Mouse (Mus musculus): Measurements from ENCODE around the gene Rab3c. TPM values are rescaled to one million over a fixed set of nuclear protein-coding genes. Genes with fewer than 3 reads are reported as not detected.

Gene Rab3c
- polyA plus RNA-seq, 1 experiment from 2014 or later: 0.47 TPM

GRCm38 (mm10) chr13:110168570-110168969 lies 112.2 kb downstream of the Rab3c start:
- 72% methylated on average over 4 of the region's 4 CpGs for WGBS
- no peaks in the 10 kb centered on the region for H3K4me1 ChIP-seq (ENCODE audit: control insufficient read depth, insufficient read depth, low read length)
- H3K36me3 ChIP-seq (ENCODE audit: control insufficient read depth, insufficient read depth): no peaks in the 10 kb centered on the region
- no peak overlapping the region for H3K4me2 ChIP-seq (ENCODE audit: low read depth, low read length)
- H3K4me3 ChIP-seq (ENCODE audit: low read length): no peak overlapping the region
- H3K27me3 ChIP-seq (ENCODE audit: control insufficient read depth, insufficient read depth, low read length): no peaks in the 10 kb centered on the region
- H3K9me3 ChIP-seq (replicated peaks; ENCODE audit: control insufficient read depth, low read length): no peaks in the 10 kb centered on the region
- ATAC-seq (replicated peaks; ENCODE audit: extremely low read depth, insufficient read depth, low FRiP score): no peak
- no peak overlapping the region for H3K27ac ChIP-seq (ENCODE audit: low read length)
- no peak overlapping the region for H3K9ac ChIP-seq (ENCODE audit: low read length)

GRCm38 (mm10) chr13:110166622-110167330 lies 114.0 kb downstream of the Rab3c start:
- H3K27ac ChIP-seq (ENCODE audit: low read length): no peak overlapping the region
- H3K4me3 ChIP-seq (ENCODE audit: low read length): no peak overlapping the region
- no peaks in the 10 kb centered on the region for H3K27me3 ChIP-seq (ENCODE audit: control insufficient read depth, insufficient read depth, low read length)
- H3K9me3 ChIP-seq (replicated peaks; ENCODE audit: control insufficient read depth, low read length): no peaks in the 10 kb centered on the region
- no peaks in the 10 kb centered on the region for H3K36me3 ChIP-seq (ENCODE audit: control insufficient read depth, insufficient read depth)
- H3K9ac ChIP-seq (ENCODE audit: low read length): no peak overlapping the region
- 80% methylated on average over 3 of the region's 3 CpGs for WGBS
- no peak for ATAC-seq (replicated peaks; ENCODE audit: extremely low read depth, insufficient read depth, low FRiP score)
- no peaks in the 10 kb centered on the region for H3K4me1 ChIP-seq (ENCODE audit: control insufficient read depth, insufficient read depth, low read length)
- H3K4me2 ChIP-seq (ENCODE audit: low read depth, low read length): no peak overlapping the region

- 62% methylated on average over 4 of the region's 4 CpGs for WGBS
- no peak overlapping the region for H3K27ac ChIP-seq (ENCODE audit: low read length)
- ATAC-seq (replicated peaks; ENCODE audit: extremely low read depth, insufficient read depth, low FRiP score): no peak
- H3K9ac ChIP-seq (ENCODE audit: low read length): no peak overlapping the region
- no peaks in the 10 kb centered on the region for H3K4me1 ChIP-seq (ENCODE audit: control insufficient read depth, insufficient read depth, low read length)
- H3K9me3 ChIP-seq (replicated peaks; ENCODE audit: control insufficient read depth, low read length): no peaks in the 10 kb centered on the region
- no peak overlapping the region for H3K4me2 ChIP-seq (ENCODE audit: low read depth, low read length)
- H3K27me3 ChIP-seq (ENCODE audit: control insufficient read depth, insufficient read depth, low read length): no peaks in the 10 kb centered on the region
- no peaks in the 10 kb centered on the region for H3K36me3 ChIP-seq (ENCODE audit: control insufficient read depth, insufficient read depth)
- no peak overlapping the region for H3K4me3 ChIP-seq (ENCODE audit: low read length)
Observed at GRCm38 (mm10) chr13:110159980-110160379, 120.8 kb downstream of the Rab3c start.

GRCm38 (mm10) chr13:110158588-110159519 lies 121.9 kb downstream of the Rab3c start:
- no peak for ATAC-seq (replicated peaks; ENCODE audit: extremely low read depth, insufficient read depth, low FRiP score)
- Histone ChIP-seq H3K9me3 (replicated peaks; ENCODE audit: control insufficient read depth, low read length) (no peaks in the 10 kb centered on the region), H3K27me3 (ENCODE audit: control insufficient read depth, insufficient read depth, low read length) (no peaks in the 10 kb centered on the region), H3K9ac (ENCODE audit: low read length) (no peak overlapping the region), H3K36me3 (ENCODE audit: control insufficient read depth, insufficient read depth) (no peaks in the 10 kb centered on the region), H3K4me3 (ENCODE audit: low read length) (no peak overlapping the region), H3K4me1 (ENCODE audit: control insufficient read depth, insufficient read depth, low read length) (no peaks in the 10 kb centered on the region), H3K27ac (ENCODE audit: low read length) (no peak overlapping the region), H3K4me2 (ENCODE audit: low read depth, low read length) (no peak overlapping the region)
- WGBS: 81% methylated on average over 7 of the region's 7 CpGs

GRCm38 (mm10) chr13:110145545-110145944 lies 135.3 kb downstream of the Rab3c start:
- no peak for ATAC-seq (replicated peaks; ENCODE audit: extremely low read depth, insufficient read depth, low FRiP score)
- H3K9me3 ChIP-seq (replicated peaks; ENCODE audit: control insufficient read depth, low read length): no peaks in the 10 kb centered on the region
- 45% methylated on average over 3 of the region's 3 CpGs for WGBS

GRCm38 (mm10) chr13:110145019-110145418 lies 135.8 kb downstream of the Rab3c start:
- H3K4me2 ChIP-seq (ENCODE audit: low read depth, low read length): no peak overlapping the region
- no peak overlapping the region for H3K9ac ChIP-seq (ENCODE audit: low read length)
- H3K27ac ChIP-seq (ENCODE audit: low read length): no peak overlapping the region
- no peak overlapping the region for H3K4me3 ChIP-seq (ENCODE audit: low read length)
- H3K9me3 ChIP-seq (replicated peaks; ENCODE audit: control insufficient read depth, low read length): no peaks in the 10 kb centered on the region
- H3K4me1 ChIP-seq (ENCODE audit: control insufficient read depth, insufficient read depth, low read length): no peaks in the 10 kb centered on the region
- no peaks in the 10 kb centered on the region for H3K27me3 ChIP-seq (ENCODE audit: control insufficient read depth, insufficient read depth, low read length)
- ATAC-seq (replicated peaks; ENCODE audit: extremely low read depth, insufficient read depth, low FRiP score): no peak
- WGBS: 55% methylated on average over 8 of the region's 8 CpGs
- no peaks in the 10 kb centered on the region for H3K36me3 ChIP-seq (ENCODE audit: control insufficient read depth, insufficient read depth)

More at GRCm38 (mm10) chr13:110145545-110145944, 135.3 kb downstream of the Rab3c start:
- H3K27me3 ChIP-seq (ENCODE audit: control insufficient read depth, insufficient read depth, low read length): no peaks in the 10 kb centered on the region
- H3K4me3 ChIP-seq (ENCODE audit: low read length): no peak overlapping the region
- H3K9ac ChIP-seq (ENCODE audit: low read length): no peak overlapping the region
- H3K27ac ChIP-seq (ENCODE audit: low read length): no peak overlapping the region
- H3K36me3 ChIP-seq (ENCODE audit: control insufficient read depth, insufficient read depth): no peaks in the 10 kb centered on the region
- H3K4me2 ChIP-seq (ENCODE audit: low read depth, low read length): no peak overlapping the region
- no peaks in the 10 kb centered on the region for H3K4me1 ChIP-seq (ENCODE audit: control insufficient read depth, insufficient read depth, low read length)

- Histone ChIP-seq H3K4me1 (ENCODE audit: control insufficient read depth, insufficient read depth, low read length) (no peaks in the 10 kb centered on the region), H3K36me3 (ENCODE audit: control insufficient read depth, insufficient read depth) (no peaks in the 10 kb centered on the region), H3K27ac (ENCODE audit: low read length) (no peak overlapping the region), H3K4me3 (ENCODE audit: low read length) (no peak overlapping the region), H3K27me3 (ENCODE audit: control insufficient read depth, insufficient read depth, low read length) (no peaks in the 10 kb centered on the region), H3K9ac (ENCODE audit: low read length) (no peak overlapping the region), H3K4me2 (ENCODE audit: low read depth, low read length) (no peak overlapping the region), H3K9me3 (replicated peaks; ENCODE audit: control insufficient read depth, low read length) (no peaks in the 10 kb centered on the region)
- no peak for ATAC-seq (replicated peaks; ENCODE audit: extremely low read depth, insufficient read depth, low FRiP score)
- WGBS: 56% methylated on average over 5 of the region's 5 CpGs
Observed at GRCm38 (mm10) chr13:110139339-110139738, 141.5 kb downstream of the Rab3c start.

- Histone ChIP-seq H3K27ac (ENCODE audit: low read length) (no peak overlapping the region), H3K9ac (ENCODE audit: low read length) (no peak overlapping the region), H3K4me3 (ENCODE audit: low read length) (no peak overlapping the region), H3K4me2 (ENCODE audit: low read depth, low read length) (no peak overlapping the region), H3K9me3 (replicated peaks; ENCODE audit: control insufficient read depth, low read length) (no peaks in the 10 kb centered on the region), H3K27me3 (ENCODE audit: control insufficient read depth, insufficient read depth, low read length) (no peaks in the 10 kb centered on the region), H3K4me1 (ENCODE audit: control insufficient read depth, insufficient read depth, low read length) (no peaks in the 10 kb centered on the region), H3K36me3 (ENCODE audit: control insufficient read depth, insufficient read depth) (no peaks in the 10 kb centered on the region)
- no peak for ATAC-seq (replicated peaks; ENCODE audit: extremely low read depth, insufficient read depth, low FRiP score)
- WGBS: 57% methylated on average over 5 of the region's 5 CpGs
Observed at GRCm38 (mm10) chr13:110138644-110139043, 142.2 kb downstream of the Rab3c start.

All from heart, embryonic 16.5 days (tissue).